Mouse (Mus musculus): ENCODE data around the gene Fcamr.

The Fcamr gene

DNA sequence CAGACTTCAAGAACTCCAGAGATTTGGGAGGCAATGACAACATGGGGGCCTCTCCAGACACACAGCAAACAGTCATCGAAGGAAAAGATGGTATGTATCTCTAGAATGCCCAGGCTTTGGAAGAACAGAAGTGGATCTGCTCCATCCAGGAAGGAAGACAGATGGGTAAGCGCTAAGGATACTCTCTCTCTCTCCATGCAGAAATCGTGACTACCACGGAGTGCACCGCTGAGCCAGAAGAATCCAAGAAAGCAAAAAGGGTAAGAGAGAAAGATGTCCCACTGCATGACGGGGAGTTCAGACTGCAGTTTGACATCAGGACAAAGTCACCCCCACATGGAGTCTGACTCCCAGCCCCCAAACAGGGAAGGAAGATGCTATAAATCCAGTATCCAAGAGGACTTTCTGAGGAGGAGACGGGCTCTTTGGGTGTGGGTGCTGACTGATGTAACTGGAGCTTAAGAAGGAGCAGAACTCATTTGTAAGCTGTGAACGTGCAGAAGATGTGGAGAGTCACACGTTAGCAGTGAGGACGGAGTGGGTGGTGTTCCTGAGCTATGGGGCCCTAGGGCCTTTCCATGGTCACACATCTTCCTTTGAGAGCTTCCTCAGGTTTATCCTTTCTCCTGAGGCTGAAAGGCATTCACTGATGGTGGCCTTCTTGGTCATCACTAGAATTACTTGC is 49.0 kb downstream of the Fcamr start:
- CTCF ChIA-PET: no interaction called here

DNA sequence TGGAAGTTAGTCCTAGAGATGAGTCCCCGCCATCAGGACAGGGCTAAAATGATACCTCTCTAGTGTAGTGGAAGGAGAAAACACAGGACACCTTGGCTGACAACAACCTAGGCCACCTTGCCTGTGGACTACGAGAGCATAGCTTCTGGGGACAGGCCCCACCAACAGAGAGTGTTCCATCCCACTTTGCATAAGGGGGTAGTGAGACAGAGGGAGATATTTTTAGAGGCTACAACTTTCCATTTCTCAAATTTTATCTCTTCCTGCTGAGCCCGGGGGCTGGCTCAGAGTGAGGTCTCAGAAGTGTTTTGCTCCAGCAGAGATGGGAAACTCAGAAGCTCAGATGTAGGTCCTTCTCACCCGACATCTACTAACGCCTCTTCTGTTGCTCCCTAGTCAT is 49.7 kb downstream of the Fcamr start:
- CTCF ChIA-PET: no interaction called here

DNA sequence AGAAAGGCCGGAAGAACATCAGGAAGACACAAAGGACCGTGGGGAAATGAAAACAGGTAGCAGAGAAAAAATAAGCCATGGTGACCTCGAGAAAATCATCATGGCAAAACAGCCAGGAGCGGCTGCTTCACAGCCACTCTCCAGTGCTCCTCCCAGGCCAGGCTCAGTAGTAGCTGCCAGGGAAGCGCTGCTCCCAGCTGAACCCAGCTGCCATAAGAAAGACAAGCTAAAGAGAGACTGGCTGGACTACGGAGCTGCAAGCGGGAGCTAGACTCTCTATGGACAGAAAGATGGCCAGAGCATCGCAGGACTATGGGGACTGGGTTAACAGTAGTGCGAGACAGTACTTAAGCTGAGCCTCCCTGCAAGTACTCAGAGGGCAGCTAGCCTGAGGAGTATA is 54.1 kb downstream of the Fcamr start:
- CTCF ChIA-PET: interaction anchor here (0.8 kb wide), 1 partner anchor 10 kb away, joined by 3 read pairs; no protein-coding TSS in a partner anchor

DNA sequence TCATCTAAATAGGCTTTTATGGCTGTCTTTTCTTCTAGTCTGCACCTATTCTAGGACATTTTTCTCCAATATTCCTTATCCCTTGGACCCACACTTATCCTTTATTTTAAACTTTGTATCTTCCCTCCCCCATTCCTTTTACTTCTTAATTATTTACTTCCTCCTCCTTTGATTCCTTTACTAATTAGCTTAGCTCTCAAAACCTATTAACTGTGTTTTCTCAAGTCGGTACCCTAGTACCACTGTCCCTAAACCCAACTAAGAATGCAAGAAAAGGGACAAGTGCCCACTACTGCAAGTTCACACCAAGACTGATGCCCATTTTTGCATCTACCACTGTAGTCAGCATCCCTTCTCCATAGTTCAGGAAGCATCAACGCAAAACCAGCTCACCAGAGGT is 55.0 kb downstream of the Fcamr start:
- CTCF ChIA-PET: interaction anchor here (0.8 kb wide), 1 partner anchor 9 kb away, joined by 3 read pairs; no protein-coding TSS in a partner anchor

DNA sequence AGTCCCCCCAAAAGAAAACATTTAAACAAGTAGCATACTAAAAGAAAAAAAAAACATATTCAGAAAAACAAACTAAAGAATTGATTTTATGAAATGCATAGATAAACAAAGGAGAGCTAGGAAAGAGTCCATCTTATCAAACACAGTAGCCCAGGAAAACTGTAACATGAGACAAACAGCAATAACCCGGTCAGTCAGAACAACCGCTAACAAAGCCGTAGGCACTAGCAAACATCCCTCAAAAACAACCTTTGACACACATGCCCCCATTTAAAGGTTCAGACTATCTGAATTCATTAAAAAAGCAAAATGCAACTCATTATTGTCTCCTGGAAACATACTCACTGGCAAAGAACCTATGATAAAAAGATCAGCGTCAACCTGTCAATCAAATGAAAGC is 56.8 kb downstream of the Fcamr start:
- CTCF ChIA-PET: interaction anchor here (0.6 kb wide), 1 partner anchor 214 kb away, joined by 3 read pairs; no protein-coding TSS in a partner anchor

DNA sequence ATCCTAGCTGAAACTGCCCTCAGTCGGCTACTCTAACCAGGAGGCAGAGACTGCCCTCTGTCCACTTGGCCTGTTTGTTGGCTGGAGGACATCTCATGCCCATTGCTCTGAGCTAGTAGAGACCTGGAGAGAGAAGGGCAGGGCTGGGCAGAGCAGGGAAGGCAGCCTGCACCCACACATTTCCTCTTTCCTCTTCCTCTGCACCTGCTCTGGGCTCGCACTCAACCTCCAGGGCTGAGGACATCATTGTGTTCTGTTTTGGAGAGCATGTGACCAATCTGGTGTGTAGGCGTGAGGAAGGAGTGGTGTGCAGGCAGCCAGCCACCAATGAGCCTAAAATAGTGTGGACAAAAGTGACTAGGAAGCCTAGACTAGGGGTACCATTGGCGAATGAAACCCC is 63.5 kb downstream of the Fcamr start:
- CTCF ChIA-PET: interaction anchor here (0.5 to 1.2 kb wide), 3 partner anchors 9 to 68 kb away, joined by 3 to 6 read pairs (median 4); no protein-coding TSS in a partner anchor
